Mouse (Mus musculus): ENCODE data around the gene Ncs1.

- TF ChIP-seq CTCF (IDR thresholded peaks at IDR 0.05; ENCODE audit: low read depth, low read length) = no peak
- no peak for TF ChIP-seq POLR2A (IDR thresholded peaks at IDR 0.05; ENCODE audit: extremely low read depth, insufficient read depth, low read length)
Observed at GRCm38 (mm10) chr2:31318162-31318561, 72.5 kb downstream of the Ncs1 start.

All from liver, adult 2 months (tissue).